Mouse (Mus musculus) heart, adult 2 months (tissue): Measurements from ENCODE around the gene Muc4. TPM values are rescaled to one million over a fixed set of nuclear protein-coding genes. Genes with fewer than 3 reads are reported as not detected.

ENCODE experiments used
- DNase-seq, 2 experiments: peaks; one replicate each; pipeline ENCODE4 v3.0.0; 2021
- H3K27ac ChIP-seq: fragments of 200-600 bp; 2 replicates; pipeline ENCODE4 v1.8.1; 2022
- H3K27me3 ChIP-seq: fragments of 200-500 bp; 2 replicates; pipeline ENCODE4 v1.6.1; 2012; ENCODE audit warnings: mild to moderate bottlenecking, low read length, inconsistent platforms, mixed read lengths; ENCODE audit not compliant: control insufficient read depth, insufficient read depth
- H3K36me3 ChIP-seq: fragments of 200-500 bp; 2 replicates; pipeline ENCODE4 v1.6.1; 2012; ENCODE audit warnings: low read length, inconsistent platforms; ENCODE audit not compliant: control insufficient read depth, insufficient read depth
- H3K4me1 ChIP-seq: fragments of 200-500 bp; 2 replicates; pipeline ENCODE4 v1.6.1; 2011; ENCODE audit warnings: low read length; ENCODE audit not compliant: control insufficient read depth, insufficient read depth
- H3K4me3 ChIP-seq: fragments of 200-600 bp; 2 replicates; pipeline ENCODE4 v1.8.1; 2022
- H3K79me2 ChIP-seq: fragments of 200-500 bp; replicated peaks from 2 replicates; pipeline ENCODE4 v1.6.1; 2012; ENCODE audit warnings: mild to moderate bottlenecking, inconsistent platforms, low read length, moderate library complexity, mixed read lengths; ENCODE audit not compliant: control insufficient read depth, insufficient read depth
- H3K9ac ChIP-seq: fragments of 200-500 bp; 2 replicates; pipeline ENCODE4 v1.6.1; 2012; ENCODE audit warnings: low read depth, mild to moderate bottlenecking, control low read depth, inconsistent platforms, low read length, mixed read lengths
- CTCF ChIP-seq: fragments of 200-600 bp; IDR thresholded peaks from 2 replicates; pipeline ENCODE4 v1.8.1; 2022; ENCODE audit warnings: antibody characterized with exemption, mild to moderate bottlenecking, moderate library complexity
- EP300 ChIP-seq: fragments of 200-500 bp; IDR thresholded peaks from 2 replicates; pipeline ENCODE4 v1.6.1; 2011; ENCODE audit warnings: low read depth, low read length, control low read depth; ENCODE audit not compliant: insufficient read depth
- POLR2A ChIP-seq: fragments of 200-500 bp; IDR thresholded peaks from 2 replicates; pipeline ENCODE4 v1.6.1; 2011; ENCODE audit warnings: mild to moderate bottlenecking, low read depth, low read length, control low read depth; ENCODE audit not compliant: insufficient read depth
- WGBS: fragments of 180-500 bp; shearing (Covaris S2); methylation state at CpG from one replicate; pipeline ENCODE4 v1.1.7; 2018; 5-methylcytosine and 5-hydroxymethylcytosine counted together
- intact Hi-C: fragments of 180-260 bp; cut with DNase I; formaldehyde crosslinking; loops from one replicate; pipeline ENCODE4 v1.15.1; 2025
- polyA plus RNA-seq: library from polyadenylated mRNA; depleted of rRNA; stranded (reverse); fragments of >200 nt; gene quantifications from 2 replicates; pipeline ENCODE4 v1.2.3, GENCODE M21; 2012
- total RNA-seq, 2 experiments: library from RNA; stranded (reverse); gene quantifications; 2 replicates each; pipeline ENCODE4 v1.2.3; 2021

The Muc4 gene
- total and polyA plus RNA-seq, 3 experiments = 0.18 to 2.5 (median 0.21) TPM

- H3K36me3 ChIP-seq = no peaks in the 10 kb centered on the region
- H3K27ac ChIP-seq = no peak overlapping the region
- WGBS = 76% methylated on average over 5 of the region's 5 CpGs
- H3K4me3 ChIP-seq = no peak overlapping the region
- TF ChIP-seq POLR2A (no peak), CTCF (no peak), EP300 (no peak)
- H3K27me3 ChIP-seq = 0 out of 2 replicates have a peak, but pooled peaks cover 1% of the 10 kb centered on the region
- no peak overlapping the region for H3K9ac ChIP-seq
- H3K79me2 ChIP-seq = no peaks in the 10 kb centered on the region
- intact Hi-C loops = no loop called here
- no peaks in the 10 kb centered on the region for H3K4me1 ChIP-seq
- no peak for DNase-seq
These were observed 14.8 kb downstream of the Muc4 start for GRCm38 (mm10) chr16:32750242-32751127.

GRCm38 (mm10) chr16:32764550-32764949 lies 28.9 kb downstream of the Muc4 start:
- Histone ChIP-seq H3K27me3 (no peaks in the 10 kb centered on the region), H3K4me3 (no peak overlapping the region), H3K4me1 (no peaks in the 10 kb centered on the region), H3K79me2 (no peaks in the 10 kb centered on the region), H3K36me3 (no peaks in the 10 kb centered on the region), H3K9ac (no peak overlapping the region), H3K27ac (no peak overlapping the region)
- intact Hi-C loops = no loop called here
- 76% methylated on average over 2 of the region's 2 CpGs for WGBS
- TF ChIP-seq CTCF = no peak
- no peak for TF ChIP-seq EP300
- no peak for TF ChIP-seq POLR2A
- no peak for DNase-seq

- Histone ChIP-seq H3K27ac (no peak overlapping the region), H3K9ac (no peak overlapping the region), H3K4me1 (no peaks in the 10 kb centered on the region), H3K36me3 (no peaks in the 10 kb centered on the region), H3K79me2 (no peaks in the 10 kb centered on the region), H3K27me3 (no peaks in the 10 kb centered on the region), H3K4me3 (no peak overlapping the region)
- intact Hi-C loops = no loop called here
- no peak for DNase-seq
- no peak for TF ChIP-seq CTCF
- no peak for TF ChIP-seq POLR2A
- no peak for TF ChIP-seq EP300
- 62% methylated on average over 6 of the region's 6 CpGs for WGBS
These were observed 29.3 kb downstream of the Muc4 start for GRCm38 (mm10) chr16:32764961-32765360.

GRCm38 (mm10) chr16:32766904-32767303 lies 31.2 kb downstream of the Muc4 start:
- Histone ChIP-seq H3K9ac (no peak overlapping the region), H3K27me3 (no peaks in the 10 kb centered on the region), H3K36me3 (no peaks in the 10 kb centered on the region), H3K4me1 (no peaks in the 10 kb centered on the region), H3K27ac (no peak overlapping the region), H3K79me2 (no peaks in the 10 kb centered on the region), H3K4me3 (no peak overlapping the region)
- WGBS = 91% methylated on average over 7 of the region's 7 CpGs
- DNase-seq = no peak
- intact Hi-C loops = no loop called here
- TF ChIP-seq EP300 (no peak), CTCF (no peak), POLR2A (no peak)

GRCm38 (mm10) chr16:32776676-32777075 lies 41.0 kb downstream of the Muc4 start:
- H3K4me1 ChIP-seq = no peaks in the 10 kb centered on the region
- no peak overlapping the region for H3K4me3 ChIP-seq
- 64% methylated on average over 10 of the region's 10 CpGs for WGBS
- no peak overlapping the region for H3K27ac ChIP-seq
- TF ChIP-seq CTCF = no peak
- no peak for TF ChIP-seq POLR2A
- no peak for TF ChIP-seq EP300
- no peaks in the 10 kb centered on the region for H3K36me3 ChIP-seq
- intact Hi-C loops = no loop called here
- H3K9ac ChIP-seq = no peak overlapping the region
- H3K79me2 ChIP-seq = no peaks in the 10 kb centered on the region
- 0 out of 2 replicates have a peak, but pooled peaks cover 2% of the 10 kb centered on the region for H3K27me3 ChIP-seq
- DNase-seq = no peak

- no peak for TF ChIP-seq EP300
- no peak for TF ChIP-seq CTCF
- no peak for TF ChIP-seq POLR2A
- Histone ChIP-seq H3K36me3 (no peaks in the 10 kb centered on the region), H3K27me3 (0 out of 2 replicates have a peak, but pooled peaks cover 2% of the 10 kb centered on the region)
These were observed 43.3 kb downstream of the Muc4 start for GRCm38 (mm10) chr16:32778956-32779355.

More at GRCm38 (mm10) chr16:32778956-32779355, 43.3 kb downstream of the Muc4 start:
- 45% methylated on average over 8 of the region's 8 CpGs for WGBS
- Histone ChIP-seq H3K9ac (no peak overlapping the region), H3K27ac (no peak overlapping the region), H3K4me1 (no peaks in the 10 kb centered on the region), H3K4me3 (no peak overlapping the region), H3K79me2 (no peaks in the 10 kb centered on the region)
- intact Hi-C loops = no loop called here
- DNase-seq = no peak
